Mouse (Mus musculus): ENCODE results near the gene Gal3st2c.
"Not testable (repeated sequence)": the region's sequence is repeated elsewhere in the genome, so short reads cannot be mapped to it uniquely, and the experiment has no call there.

Gene Gal3st2c

DNA sequence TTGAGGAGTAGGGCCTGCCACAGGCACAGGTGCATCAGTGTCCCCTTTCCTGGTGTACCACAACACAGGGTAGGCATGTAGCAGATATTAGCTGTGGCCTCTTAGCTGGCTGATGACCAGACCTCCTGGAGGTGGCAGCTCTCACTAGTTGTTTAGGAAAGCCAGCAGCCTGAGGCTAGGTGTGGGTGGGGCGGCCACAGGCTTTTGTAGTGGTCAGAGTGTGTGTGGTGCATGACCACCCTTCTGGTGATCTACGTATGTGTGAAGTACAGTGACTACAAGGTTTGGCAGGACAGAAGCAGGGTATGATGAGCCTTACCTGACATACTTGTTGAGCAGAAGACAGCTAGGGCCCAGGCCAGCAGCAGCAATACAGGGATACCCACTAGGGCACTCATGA, 50.1 kb downstream of the Gal3st2c start:
- no peak for DNase-seq (ENCODE audit: extremely low read depth, insufficient read length, low spot score)

GRCm38 (mm10) chr1:94045559-94045958, 55.2 kb downstream of the Gal3st2c start:
- DNase-seq (ENCODE audit: extremely low read depth, insufficient read length, low spot score) = no peak

DNA sequence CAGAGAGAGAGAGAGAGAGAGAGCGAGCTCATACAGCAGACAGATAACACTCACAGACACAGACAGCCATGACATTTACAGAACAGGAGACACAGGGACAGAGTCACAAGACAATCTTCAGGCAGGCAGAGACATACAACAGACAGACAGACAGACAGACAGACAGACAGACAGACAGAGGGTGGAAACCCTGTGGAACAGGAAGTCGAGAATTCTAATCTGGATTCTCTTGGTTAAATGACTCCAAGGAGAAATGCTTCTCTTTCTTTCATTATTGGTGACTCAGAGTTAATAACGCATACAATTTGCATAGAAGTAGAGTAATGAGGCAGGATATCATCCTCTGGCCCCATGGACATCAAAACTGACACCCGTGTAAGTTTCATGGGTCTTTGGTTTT, 56.2 kb downstream of the Gal3st2c start:
- DNase-seq (ENCODE audit: extremely low read depth, insufficient read length, low spot score) = no peak

- DNase-seq (ENCODE audit: extremely low read depth, insufficient read length, low spot score) = no peak
Observed at GRCm38 (mm10) chr1:94051104-94051503, 60.8 kb downstream of the Gal3st2c start.

DNA sequence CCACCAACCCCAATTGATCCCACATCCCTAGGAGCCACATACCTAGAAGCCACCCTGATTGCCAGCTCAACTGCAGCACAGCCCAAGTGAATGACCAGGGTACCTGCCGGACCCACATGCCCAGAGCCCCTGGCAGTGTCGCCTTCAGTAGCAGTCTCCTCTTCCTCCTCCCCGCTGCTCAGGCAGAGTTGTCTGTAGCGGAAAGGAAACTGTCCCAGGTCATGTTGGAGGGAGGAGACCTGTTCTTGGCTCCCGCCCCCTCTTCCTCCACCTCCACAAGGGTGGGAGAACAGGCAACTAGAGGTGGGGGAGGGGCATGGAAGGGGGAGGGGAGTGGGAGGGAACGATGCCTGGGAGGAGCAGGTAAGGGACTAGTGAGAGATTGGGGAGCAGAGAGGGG, 62.1 kb downstream of the Gal3st2c start, which contains the start of gene Pdcd1:
Pdcd1 (minus strand) TSS at position 181 of the 400 bp plus-strand sequence.
- DNase-seq (ENCODE audit: extremely low read depth, insufficient read length, low spot score) = no peak

DNA sequence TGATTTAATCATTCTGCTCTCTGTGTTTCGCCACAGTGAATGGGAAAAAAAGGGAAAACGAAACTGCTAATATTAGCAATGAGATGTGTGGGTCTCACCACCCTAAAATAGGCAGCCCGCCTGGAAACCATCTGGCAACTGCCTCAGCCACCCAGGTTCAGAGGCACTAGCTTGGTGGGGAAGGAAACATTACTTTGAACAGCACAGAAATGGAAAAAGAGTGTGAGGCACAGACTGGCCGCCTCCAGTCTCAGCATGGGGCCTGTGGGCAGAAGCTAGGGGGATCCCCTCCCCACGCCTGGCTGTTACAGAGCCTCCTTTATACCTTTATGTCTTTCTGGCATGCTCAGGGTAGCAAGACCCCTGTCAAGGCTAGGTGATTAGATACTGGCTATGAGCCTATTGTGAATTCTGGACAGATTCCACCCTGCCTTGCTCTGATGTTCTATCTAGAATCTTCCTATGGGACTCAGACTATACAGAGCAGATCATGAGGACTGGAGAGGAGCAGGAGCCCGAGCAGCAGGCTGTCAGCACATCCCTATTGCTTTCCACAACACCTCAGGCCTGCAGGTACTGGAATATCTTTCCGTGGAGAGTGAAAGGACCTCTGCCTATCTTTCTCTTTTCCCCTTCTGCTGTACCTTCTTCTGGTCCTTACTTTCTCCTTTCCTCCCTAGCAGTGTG, 63.4 kb downstream of the Gal3st2c start:
- DNase-seq (ENCODE audit: extremely low read depth, insufficient read length, low spot score) = no peak

GRCm38 (mm10) chr1:94054481-94054880, 64.2 kb downstream of the Gal3st2c start:
- no peak for DNase-seq (ENCODE audit: extremely low read depth, insufficient read length, low spot score)

DNA sequence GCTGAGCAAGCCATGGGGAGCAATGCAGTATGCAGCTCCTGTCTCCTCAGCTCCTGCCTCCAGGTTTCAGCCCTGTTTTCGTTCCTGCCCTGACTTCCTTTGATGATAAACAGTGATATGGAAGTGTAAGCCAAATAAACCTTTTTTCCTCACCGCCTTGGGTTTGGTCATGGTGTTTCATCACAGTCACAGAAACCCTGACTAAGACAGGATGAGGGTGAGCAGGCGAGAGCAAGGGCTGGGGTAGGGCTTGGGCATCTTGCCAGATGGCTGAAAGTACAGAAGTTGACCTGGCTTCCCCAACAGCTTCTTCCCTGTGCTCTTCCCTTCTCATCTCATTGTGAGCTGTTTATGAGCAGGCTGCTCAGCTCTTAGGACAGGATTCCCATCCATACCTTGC, 65.7 kb downstream of the Gal3st2c start:
- no peak for DNase-seq (ENCODE audit: extremely low read depth, insufficient read length, low spot score)

- DNase-seq (ENCODE audit: extremely low read depth, insufficient read length, low spot score) = no peak
Observed at GRCm38 (mm10) chr1:94057401-94057800, 67.1 kb downstream of the Gal3st2c start.

- not testable (repeated sequence) for DNase-seq (ENCODE audit: extremely low read depth, insufficient read length, low spot score)
Observed at GRCm38 (mm10) chr1:94058281-94058680, 68.0 kb downstream of the Gal3st2c start.
